Mouse (Mus musculus) limb, embryonic 15.5 days (tissue): Measurements from ENCODE around the gene Pacs2. TPM values are rescaled to one million over a fixed set of nuclear protein-coding genes. Genes with fewer than 3 reads are reported as not detected.
A peak's percentile ranks its signal among the peaks of the same experiment; 100 is the strongest.

Experiments used
- ATAC-seq: fragments of 200-750 bp; cut with Nextera tagmentation; 2 replicates; pipeline ENCODE4 v1.8.0; 2017; ENCODE audit warnings: low read depth, moderate TSS enrichment; ENCODE audit not compliant: insufficient number of reproducible peaks, low FRiP score, low TSS enrichment
- H3K27ac ChIP-seq: fragments of 300-500 bp; sonication (generic); 2 replicates; pipeline ENCODE4 v1.5.1; 2015; ENCODE audit warnings: moderate library complexity, mild to moderate bottlenecking, inconsistent platforms
- H3K27me3 ChIP-seq: fragments of 300-500 bp; sonication (generic); 2 replicates; pipeline ENCODE4 v1.6.1; 2015; ENCODE audit warnings: inconsistent platforms
- H3K36me3 ChIP-seq: fragments of 300-500 bp; sonication (generic); 2 replicates; pipeline ENCODE4 v1.6.1; 2015; ENCODE audit warnings: inconsistent platforms
- H3K4me1 ChIP-seq: fragments of 300-500 bp; sonication (generic); 2 replicates; pipeline ENCODE4 v1.6.1; 2015; ENCODE audit warnings: inconsistent platforms
- H3K4me2 ChIP-seq: fragments of 300-500 bp; sonication (generic); 2 replicates; pipeline ENCODE4 v1.6.1; 2015; ENCODE audit warnings: mild to moderate bottlenecking, inconsistent platforms
- H3K4me3 ChIP-seq: fragments of 300-500 bp; sonication (generic); 2 replicates; pipeline ENCODE4 v1.5.1; 2015; ENCODE audit warnings: mild to moderate bottlenecking, inconsistent platforms
- H3K9ac ChIP-seq: fragments of 300-500 bp; sonication (generic); 2 replicates; pipeline ENCODE4 v1.6.1; 2015; ENCODE audit warnings: inconsistent platforms
- H3K9me3 ChIP-seq: fragments of 300-500 bp; sonication (generic); 2 replicates; pipeline ENCODE4 v1.6.1; 2016; ENCODE audit warnings: inconsistent platforms
- WGBS: fragments of 180-500 bp; shearing (Covaris S2); methylation state at CpG from one replicate; pipeline ENCODE4 v1.1.7; 2015; 5-methylcytosine and 5-hydroxymethylcytosine counted together
- polyA plus RNA-seq: library from polyadenylated mRNA; unstranded; fragments of >200 nt; fragmentation: Nextera tagmentation; extraction: Ambion mirVana; gene quantifications from 2 replicates; pipeline ENCODE4 v1.2.1, GENCODE M21; 2015

The Pacs2 gene
- polyA plus RNA-seq, 1 experiment from 2014 or later, result 12.9 TPM

- Histone ChIP-seq H3K36me3 (peaks cover 11% of the 10 kb centered on the region; the same call in 1 of the 2 replicates), H3K4me3 (no peak overlapping the region), H3K4me1 (peaks cover 17% of the 10 kb centered on the region), H3K4me2 (no peak overlapping the region), H3K27me3 (no peaks in the 10 kb centered on the region), H3K9ac (no peak overlapping the region), H3K9me3 (no peaks in the 10 kb centered on the region), H3K27ac (0 out of 2 replicates have a peak overlapping the region, but pooled peaks have one; percentile 18)
- WGBS, result 81% methylated on average over 9 of the region's 9 CpGs
- ATAC-seq, result no peak
Observed at GRCm38 (mm10) chr12:113030993-113031392, 16.7 kb downstream of the Pacs2 start.

DNA sequence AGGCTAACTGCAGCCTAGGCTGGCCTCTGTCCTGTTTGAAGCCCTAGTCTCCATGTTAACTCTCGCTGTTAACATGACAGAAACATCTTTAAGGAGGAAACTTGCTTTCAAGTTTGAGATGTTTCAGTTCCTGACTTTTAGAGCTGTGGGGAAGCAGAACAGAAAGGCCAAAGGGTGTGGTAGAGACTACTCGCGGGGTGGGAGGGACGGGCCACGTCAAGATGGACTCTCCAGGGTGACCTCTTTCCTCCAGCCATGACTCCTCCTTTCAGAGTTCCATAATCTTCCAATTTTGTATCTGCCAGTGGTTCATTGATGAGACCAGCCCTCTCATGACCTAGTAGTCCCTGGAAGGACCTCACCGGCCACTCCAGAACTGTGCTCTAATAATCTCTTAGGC lies 17.1 kb downstream of the Pacs2 start:
- no peak overlapping the region for H3K4me3 ChIP-seq
- ATAC-seq, result no peak
- H3K36me3 ChIP-seq, result 0 out of 2 replicates have a peak, but pooled peaks cover 9% of the 10 kb centered on the region
- no peaks in the 10 kb centered on the region for H3K9me3 ChIP-seq
- no peak overlapping the region for H3K9ac ChIP-seq
- no peaks in the 10 kb centered on the region for H3K27me3 ChIP-seq
- WGBS, result 89% methylated on average over 6 of the region's 6 CpGs
- peaks cover 17% of the 10 kb centered on the region for H3K4me1 ChIP-seq
- H3K4me2 ChIP-seq, result no peak overlapping the region
- H3K27ac ChIP-seq, result no peak overlapping the region

GRCm38 (mm10) chr12:113032296-113033250 lies 18.3 kb downstream of the Pacs2 start:
- no peak overlapping the region for H3K4me2 ChIP-seq
- no peak for ATAC-seq
- H3K27me3 ChIP-seq, result no peaks in the 10 kb centered on the region
- no peak overlapping the region for H3K4me3 ChIP-seq
- H3K9me3 ChIP-seq, result no peaks in the 10 kb centered on the region
- 71% methylated on average over 11 of the region's 11 CpGs for WGBS
- H3K9ac ChIP-seq, result no peak overlapping the region
- H3K4me1 ChIP-seq, result peaks cover 17% of the 10 kb centered on the region
- H3K36me3 ChIP-seq, result 0 out of 2 replicates have a peak, but pooled peaks cover 8% of the 10 kb centered on the region
- H3K27ac ChIP-seq, result no peak overlapping the region

- 87% methylated on average over 2 of the region's 2 CpGs for WGBS
- H3K27ac ChIP-seq, result no peak overlapping the region
- H3K4me1 ChIP-seq, result peaks cover 12% of the 10 kb centered on the region
- no peak overlapping the region for H3K4me2 ChIP-seq
- H3K27me3 ChIP-seq, result no peaks in the 10 kb centered on the region
- no peaks in the 10 kb centered on the region for H3K36me3 ChIP-seq
- no peak overlapping the region for H3K4me3 ChIP-seq
- ATAC-seq, result no peak
- no peaks in the 10 kb centered on the region for H3K9me3 ChIP-seq
- H3K9ac ChIP-seq, result no peak overlapping the region
Observed at GRCm38 (mm10) chr12:113035093-113035492, 20.8 kb downstream of the Pacs2 start.

- Histone ChIP-seq H3K27ac (no peak overlapping the region), H3K27me3 (no peaks in the 10 kb centered on the region), H3K9me3 (no peaks in the 10 kb centered on the region), H3K4me1 (peaks cover 12% of the 10 kb centered on the region), H3K36me3 (no peaks in the 10 kb centered on the region), H3K4me3 (no peak overlapping the region), H3K4me2 (no peak overlapping the region), H3K9ac (no peak overlapping the region)
- 87% methylated on average over 4 of the region's 4 CpGs for WGBS
- no peak for ATAC-seq
Observed at GRCm38 (mm10) chr12:113036996-113037395, 22.7 kb downstream of the Pacs2 start.

GRCm38 (mm10) chr12:113038414-113038813 lies 24.1 kb downstream of the Pacs2 start:
- Histone ChIP-seq H3K9ac (no peak overlapping the region), H3K36me3 (no peaks in the 10 kb centered on the region), H3K27ac (no peak overlapping the region), H3K4me1 (peaks cover 5% of the 10 kb centered on the region), H3K4me3 (no peak overlapping the region), H3K27me3 (no peaks in the 10 kb centered on the region), H3K4me2 (no peak overlapping the region), H3K9me3 (no peaks in the 10 kb centered on the region)
- no peak for ATAC-seq
- WGBS, result 79% methylated on average over 4 of the region's 4 CpGs

GRCm38 (mm10) chr12:113041481-113042439 lies 27.5 kb downstream of the Pacs2 start:
- no peak overlapping the region for H3K4me3 ChIP-seq
- no peak overlapping the region for H3K9ac ChIP-seq
- ATAC-seq, result no peak
- H3K4me1 ChIP-seq, result peaks cover 5% of the 10 kb centered on the region
- H3K36me3 ChIP-seq, result peaks cover 15% of the 10 kb centered on the region
- H3K27me3 ChIP-seq, result no peaks in the 10 kb centered on the region
- H3K9me3 ChIP-seq, result no peaks in the 10 kb centered on the region
- 74% methylated on average over 15 of the region's 15 CpGs for WGBS
- no peak overlapping the region for H3K4me2 ChIP-seq
- 0 out of 2 replicates have a peak overlapping the region, but pooled peaks have one; percentile 12 for H3K27ac ChIP-seq

GRCm38 (mm10) chr12:113042543-113042942 lies 28.2 kb downstream of the Pacs2 start:
- H3K9me3 ChIP-seq, result no peaks in the 10 kb centered on the region
- peaks cover 6% of the 10 kb centered on the region for H3K4me1 ChIP-seq
- H3K4me3 ChIP-seq, result no peak overlapping the region
- H3K36me3 ChIP-seq, result peaks cover 22% of the 10 kb centered on the region
- ATAC-seq, result no peak
- no peak overlapping the region for H3K9ac ChIP-seq
- H3K4me2 ChIP-seq, result no peak overlapping the region
- H3K27me3 ChIP-seq, result no peaks in the 10 kb centered on the region
- WGBS, result 83% methylated on average over 2 of the region's 2 CpGs
- H3K27ac ChIP-seq, result peak overlapping the region; percentile 61; the same call in 1 of the 2 replicates

- H3K9ac ChIP-seq, result no peak overlapping the region
- no peak overlapping the region for H3K4me3 ChIP-seq
- H3K36me3 ChIP-seq, result peaks cover 47% of the 10 kb centered on the region
- no peaks in the 10 kb centered on the region for H3K27me3 ChIP-seq
- 79% methylated on average over 3 of the region's 3 CpGs for WGBS
- no peak overlapping the region for H3K27ac ChIP-seq
- no peak for ATAC-seq
- H3K4me2 ChIP-seq, result no peak overlapping the region
- no peaks in the 10 kb centered on the region for H3K9me3 ChIP-seq
- H3K4me1 ChIP-seq, result peaks cover 9% of the 10 kb centered on the region
Observed at GRCm38 (mm10) chr12:113044916-113045677, 30.8 kb downstream of the Pacs2 start.

DNA sequence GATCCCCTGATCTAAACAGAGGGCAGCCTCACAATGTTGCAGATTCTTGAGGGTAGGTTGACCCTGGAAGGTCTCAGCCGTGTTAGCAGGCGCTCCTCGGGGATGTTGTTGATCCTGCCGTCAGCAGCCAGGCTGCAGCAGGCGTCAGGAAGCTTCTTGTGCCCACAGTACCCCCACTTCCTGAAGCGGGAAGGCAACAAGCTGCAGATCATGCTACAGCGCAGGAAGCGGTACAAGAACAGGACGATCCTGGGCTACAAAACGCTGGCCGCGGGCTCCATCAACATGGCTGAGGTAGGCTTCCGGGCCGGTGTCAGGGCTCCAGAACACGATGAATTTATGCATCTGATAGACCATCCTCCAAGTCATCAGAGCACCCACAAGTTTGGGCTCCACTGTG lies 32.6 kb downstream of the Pacs2 start:
- Histone ChIP-seq H3K4me1 (peaks cover 19% of the 10 kb centered on the region), H3K4me3 (no peak overlapping the region), H3K9ac (no peak overlapping the region), H3K9me3 (no peaks in the 10 kb centered on the region), H3K4me2 (no peak overlapping the region), H3K27ac (no peak overlapping the region), H3K36me3 (peaks cover 60% of the 10 kb centered on the region), H3K27me3 (no peaks in the 10 kb centered on the region)
- ATAC-seq, result no peak
- 87% methylated on average over 15 of the region's 15 CpGs for WGBS

GRCm38 (mm10) chr12:113048103-113048502 lies 33.8 kb downstream of the Pacs2 start:
- no peak for ATAC-seq
- H3K9ac ChIP-seq, result no peak overlapping the region
- no peak overlapping the region for H3K4me2 ChIP-seq
- H3K4me3 ChIP-seq, result no peak overlapping the region
- no peaks in the 10 kb centered on the region for H3K9me3 ChIP-seq
- peaks cover 21% of the 10 kb centered on the region for H3K4me1 ChIP-seq
- peaks cover 66% of the 10 kb centered on the region for H3K36me3 ChIP-seq
- WGBS, result 90% methylated on average over 5 of the region's 5 CpGs
- H3K27me3 ChIP-seq, result no peaks in the 10 kb centered on the region
- no peak overlapping the region for H3K27ac ChIP-seq
